Mouse (Mus musculus) layer of hippocampus, adult 9-10 months (tissue): ENCODE measurements around the gene Pnrc1.

Source experiments
- DNase-seq: peaks from one replicate; pipeline ENCODE4 v3.0.0; 2022; ENCODE audit warnings: low spot score

The Pnrc1 gene

GRCm38 (mm10) chr4:33224003-33224675, 65.8 kb downstream of the Pnrc1 start:
- DNase-seq, result no peak

- no peak for DNase-seq
These were observed 68.1 kb downstream of the Pnrc1 start for GRCm38 (mm10) chr4:33221847-33222246.

- no peak for DNase-seq
These were observed 80.8 kb downstream of the Pnrc1 start, which contains the start of gene Srsf12 for GRCm38 (mm10) chr4:33208881-33209841. TSS of gene Srsf12 (plus strand) at chr4:33208991.

- no peak for DNase-seq
These were observed 82.4 kb downstream of the Pnrc1 start for GRCm38 (mm10) chr4:33207551-33207950.

GRCm38 (mm10) chr4:33204682-33205081, 85.3 kb downstream of the Pnrc1 start:
- DNase-seq, result no peak

GRCm38 (mm10) chr4:33198117-33198516, 91.8 kb downstream of the Pnrc1 start:
- no peak for DNase-seq
